Comparison of ENCODE assay signal across 7 mouse cellular contexts in the genomic region with DNA sequence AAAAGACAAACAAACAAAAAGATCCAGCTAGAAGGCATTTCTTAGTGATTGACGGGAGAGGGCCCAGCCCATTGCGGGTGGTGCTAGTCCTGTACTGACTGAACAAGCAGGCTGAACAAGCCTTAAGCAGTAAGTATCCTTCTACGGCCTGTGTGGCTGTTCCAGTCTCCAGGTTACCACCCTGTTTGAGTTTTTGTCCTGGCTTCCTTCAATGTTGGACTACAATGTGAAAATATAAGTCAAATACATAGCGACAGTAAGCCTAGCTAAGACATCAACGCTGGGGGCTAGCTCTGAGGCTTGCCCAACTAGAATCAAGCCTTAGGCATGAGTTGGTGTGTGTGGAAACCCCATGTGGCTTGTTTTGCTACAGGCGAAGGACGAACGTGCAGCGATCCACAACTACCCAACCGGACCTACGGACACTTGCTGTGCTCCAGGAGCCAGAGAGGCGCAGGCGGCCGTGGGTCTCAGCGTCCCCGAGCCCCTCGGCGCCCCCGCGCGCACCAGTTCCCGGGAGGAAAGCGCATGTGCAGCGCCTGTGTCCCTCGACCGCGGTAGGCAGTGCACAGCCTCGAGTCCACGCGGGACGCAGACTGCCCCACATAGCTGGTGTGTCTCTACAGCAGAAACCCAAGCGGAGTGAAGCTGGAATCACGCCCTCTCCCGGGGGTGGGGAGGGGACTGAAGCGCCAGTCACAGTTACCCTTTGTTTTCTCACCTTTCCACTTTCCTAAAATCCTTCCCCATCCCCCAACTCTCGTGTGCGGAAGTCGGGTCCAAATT. TPM values are rescaled to one million over a fixed set of nuclear protein-coding genes. Genes with fewer than 3 reads are reported as not detected.
DNase-seq lines count a peak whose midpoint lies in the region; ATAC-seq and TF ChIP-seq lines count a peak whose summit lies in the region.

No protein-coding gene starts in this region.

- TF ChIP-seq CTCF in cortical plate, adult 2 months (IDR thresholded peaks at IDR 0.05; ENCODE audit: extremely low read depth, insufficient read depth, low read length): no peak
- TF ChIP-seq CTCF in gastrocnemius, adult 2 months (IDR thresholded peaks at IDR 0.05): peak; percentile 14; the same call in 1 of the 2 replicates

- peak overlapping the region; percentile 24 for H3K4me3 ChIP-seq in cortical plate, adult 2 months (ENCODE audit: insufficient read depth, low read length)
- peak overlapping the region; percentile 77 for H3K4me3 ChIP-seq in gastrocnemius, adult 2 months

- no peak overlapping the region for H3K27ac ChIP-seq in cortical plate, adult 2 months (ENCODE audit: insufficient read depth, low read length)
- peak overlapping the region; percentile 69 for H3K27ac ChIP-seq in gastrocnemius, adult 2 months

- intact Hi-C loops in gastrocnemius, adult 2 months (cut with DNase I): no loop called here
- intact Hi-C loops in left cerebral cortex, postnatal 4 days (cut with DNase I): no loop called here

- no peak for TF ChIP-seq POLR2A in cortical plate, adult 2 months (IDR thresholded peaks at IDR 0.05; ENCODE audit: extremely low read depth, insufficient read depth, low read length)

- ATAC-seq in inflammation-experienced regulatory T-cells, adult 6 months: peak; percentile 51
- peak; percentile 72 for ATAC-seq in megakaryocyte progenitor cell, adult 5-6 weeks (replicated peaks; ENCODE audit: poor library complexity)

- no peaks in the 10 kb centered on the region for H3K4me1 ChIP-seq in cortical plate, adult 2 months (ENCODE audit: control insufficient read depth, insufficient read depth, low read length)

- DNase-seq in adrenal gland, postnatal 14 days: peak; percentile 70
- peak; percentile 66 for DNase-seq in gastrocnemius, adult 2 months
- peak; percentile 68 for DNase-seq in left cerebral cortex, postnatal 4 days
- DNase-seq in right cerebral cortex, postnatal 14 days: peak; percentile 55

RNA-seq across cellular contexts. Expression of gene Rpgrip1, which starts 8.5 kb away (rescaled TPM):
- 0.44 and 1.4 TPM in 2 replicates for total RNA-seq in adrenal gland, postnatal 14 days (2021)
- polyA plus RNA-seq in cortical plate, adult 2 months (2012; rRNA removed): 1.3 and 1.8 TPM in 2 replicates
- not detected for total RNA-seq in gastrocnemius, adult 2 months (2021)
- polyA plus RNA-seq in inflammation-experienced regulatory T-cells, adult 6 months (2017; shearing (Covaris generic)): 100 to 1,000 TPM in 1 of 3 experiments, 10 to 100 TPM in 2; 79.7 to 117 (median 94.9) TPM
- 1 to 10 TPM; 2.3 to 2.5 TPM for total RNA-seq in left cerebral cortex, postnatal 4 days (2021)
- 5.2 and 7.9 TPM in 2 replicates for total RNA-seq in megakaryocyte progenitor cell, adult 5-6 weeks (2015)
- 3.3 and 7.1 TPM in 2 replicates for total RNA-seq in megakaryocyte progenitor cell, adult 5-6 weeks (2017)

RNA-seq across cellular contexts. Expression of gene Hnrnpc, which starts 15.2 kb away (rescaled TPM):
- total RNA-seq in adrenal gland, postnatal 14 days (2021): 221 and 230 TPM in 2 replicates
- polyA plus RNA-seq in cortical plate, adult 2 months (2012; rRNA removed): 215 and 219 TPM in 2 replicates
- 100 to 1,000 TPM in 1 of 2 experiments, 10 to 100 TPM in 1; 81.7 to 100 TPM for total RNA-seq in gastrocnemius, adult 2 months (2021)
- 100 to 1,000 TPM; 399 to 498 (median 471) TPM for polyA plus RNA-seq in inflammation-experienced regulatory T-cells, adult 6 months (2017; shearing (Covaris generic))
- 100 to 1,000 TPM; 220 to 223 TPM for total RNA-seq in left cerebral cortex, postnatal 4 days (2021)
- 353 and 414 TPM in 2 replicates for total RNA-seq in megakaryocyte progenitor cell, adult 5-6 weeks (2015)
- total RNA-seq in megakaryocyte progenitor cell, adult 5-6 weeks (2017): 560 and 665 TPM in 2 replicates
